Mouse (Mus musculus): ENCODE results near the gene Arhgef3.

The Arhgef3 gene

GRCm38 (mm10) chr14:27268986-27269700, 154.4 kb downstream of the Arhgef3 start:
- DNase-seq (ENCODE audit: low read depth, low spot score), result no peak

- no peak for DNase-seq (ENCODE audit: low read depth, low spot score)
These were observed 155.1 kb downstream of the Arhgef3 start for GRCm38 (mm10) chr14:27269836-27270235.

- DNase-seq (ENCODE audit: low read depth, low spot score), result no peak
These were observed 155.8 kb downstream of the Arhgef3 start for GRCm38 (mm10) chr14:27270466-27270865.

- DNase-seq (ENCODE audit: low read depth, low spot score), result no peak
These were observed 156.8 kb downstream of the Arhgef3 start for GRCm38 (mm10) chr14:27271371-27272071.

- peak; percentile 18 for DNase-seq (ENCODE audit: low read depth, low spot score)
These were observed 157.6 kb downstream of the Arhgef3 start for GRCm38 (mm10) chr14:27272072-27272834.

GRCm38 (mm10) chr14:27272835-27273138, 158.1 kb downstream of the Arhgef3 start:
- DNase-seq (ENCODE audit: low read depth, low spot score), result peak; percentile 20

GRCm38 (mm10) chr14:27273169-27273568, 158.5 kb downstream of the Arhgef3 start:
- peak; percentile 26 for DNase-seq (ENCODE audit: low read depth, low spot score)

- DNase-seq (ENCODE audit: low read depth, low spot score), result no peak
These were observed 162.6 kb downstream of the Arhgef3 start for GRCm38 (mm10) chr14:27277259-27277658.

GRCm38 (mm10) chr14:27280201-27280890, 165.6 kb downstream of the Arhgef3 start:
- DNase-seq (ENCODE audit: low read depth, low spot score), result no peak

GRCm38 (mm10) chr14:27283956-27284355, 169.3 kb downstream of the Arhgef3 start:
- DNase-seq (ENCODE audit: low read depth, low spot score), result no peak

- no peak for DNase-seq (ENCODE audit: low read depth, low spot score)
These were observed 171.5 kb downstream of the Arhgef3 start for GRCm38 (mm10) chr14:27286202-27286601.

- DNase-seq (ENCODE audit: low read depth, low spot score), result no peak
These were observed 174.4 kb downstream of the Arhgef3 start for GRCm38 (mm10) chr14:27289053-27289452.

- DNase-seq (ENCODE audit: low read depth, low spot score), result no peak
These were observed 177.4 kb downstream of the Arhgef3 start for GRCm38 (mm10) chr14:27292101-27292500.

GRCm38 (mm10) chr14:27295821-27296220, 181.1 kb downstream of the Arhgef3 start:
- no peak for DNase-seq (ENCODE audit: low read depth, low spot score)

- DNase-seq (ENCODE audit: low read depth, low spot score), result no peak
These were observed 182.3 kb downstream of the Arhgef3 start for GRCm38 (mm10) chr14:27296987-27297386.

- DNase-seq (ENCODE audit: low read depth, low spot score), result no peak
These were observed 184.2 kb downstream of the Arhgef3 start for GRCm38 (mm10) chr14:27298875-27299274.

- no peak for DNase-seq (ENCODE audit: low read depth, low spot score)
These were observed 185.0 kb downstream of the Arhgef3 start for GRCm38 (mm10) chr14:27299705-27300104.

GRCm38 (mm10) chr14:27301768-27302499, 187.2 kb downstream of the Arhgef3 start:
- no peak for DNase-seq (ENCODE audit: low read depth, low spot score)

GRCm38 (mm10) chr14:27303294-27303693, 188.6 kb downstream of the Arhgef3 start:
- no peak for DNase-seq (ENCODE audit: low read depth, low spot score)

GRCm38 (mm10) chr14:27304408-27304807, 189.7 kb downstream of the Arhgef3 start:
- no peak for DNase-seq (ENCODE audit: low read depth, low spot score)

- DNase-seq (ENCODE audit: low read depth, low spot score), result no peak
These were observed 194.1 kb downstream of the Arhgef3 start for GRCm38 (mm10) chr14:27308761-27309160.

Data from WW6 (cell line).